Mouse (Mus musculus) neural tube, embryonic 13.5 days (tissue): ENCODE data around the gene Pacrg. TPM values are rescaled to one million over a fixed set of nuclear protein-coding genes. Genes with fewer than 3 reads are reported as not detected.

ENCODE experiments used
- ATAC-seq: fragments of 200-750 bp; cut with Nextera tagmentation; 2 replicates; pipeline ENCODE4 v1.8.0; 2017; ENCODE audit warnings: low read depth, mild to moderate bottlenecking, moderate TSS enrichment, moderate library complexity
- H3K27ac ChIP-seq: fragments of 300-500 bp; sonication (generic); replicated peaks from 2 replicates; pipeline ENCODE4 v1.5.1; 2015; ENCODE audit warnings: moderate library complexity, mild to moderate bottlenecking, inconsistent platforms
- H3K27me3 ChIP-seq: fragments of 300-500 bp; sonication (generic); 2 replicates; pipeline ENCODE4 v1.6.1; 2015; ENCODE audit warnings: mild to moderate bottlenecking, inconsistent platforms
- H3K36me3 ChIP-seq: fragments of 300-500 bp; sonication (generic); 2 replicates; pipeline ENCODE4 v1.6.1; 2015; ENCODE audit warnings: mild to moderate bottlenecking, inconsistent platforms
- H3K4me1 ChIP-seq: fragments of 300-500 bp; sonication (generic); replicated peaks from 2 replicates; pipeline ENCODE4 v1.6.1; 2015; ENCODE audit warnings: inconsistent platforms
- H3K4me2 ChIP-seq: fragments of 300-500 bp; sonication (generic); 2 replicates; pipeline ENCODE4 v1.6.1; 2015; ENCODE audit warnings: inconsistent platforms, mild to moderate bottlenecking, moderate library complexity
- H3K4me3 ChIP-seq: fragments of 300-500 bp; sonication (generic); 2 replicates; pipeline ENCODE4 v1.5.1; 2015; ENCODE audit warnings: mild to moderate bottlenecking, inconsistent platforms
- H3K9ac ChIP-seq: fragments of 300-500 bp; sonication (generic); 2 replicates; pipeline ENCODE4 v1.6.1; 2015; ENCODE audit warnings: moderate library complexity, mild to moderate bottlenecking, inconsistent platforms
- H3K9me3 ChIP-seq: fragments of 300-500 bp; sonication (generic); 2 replicates; pipeline ENCODE4 v1.6.1; 2016; ENCODE audit warnings: inconsistent platforms
- WGBS: fragments of 180-500 bp; shearing (Covaris S2); methylation state at CpG from one replicate; pipeline ENCODE4 v1.1.7; 2015; 5-methylcytosine and 5-hydroxymethylcytosine counted together
- polyA plus RNA-seq: library from polyadenylated mRNA; unstranded; fragments of >200 nt; fragmentation: Nextera tagmentation; extraction: Ambion mirVana; gene quantifications from 2 replicates; pipeline ENCODE4 v1.2.1, GENCODE M21; 2015

The Pacrg gene
- polyA plus RNA-seq = 11.5 and 14.2 TPM in 2 replicates

DNA sequence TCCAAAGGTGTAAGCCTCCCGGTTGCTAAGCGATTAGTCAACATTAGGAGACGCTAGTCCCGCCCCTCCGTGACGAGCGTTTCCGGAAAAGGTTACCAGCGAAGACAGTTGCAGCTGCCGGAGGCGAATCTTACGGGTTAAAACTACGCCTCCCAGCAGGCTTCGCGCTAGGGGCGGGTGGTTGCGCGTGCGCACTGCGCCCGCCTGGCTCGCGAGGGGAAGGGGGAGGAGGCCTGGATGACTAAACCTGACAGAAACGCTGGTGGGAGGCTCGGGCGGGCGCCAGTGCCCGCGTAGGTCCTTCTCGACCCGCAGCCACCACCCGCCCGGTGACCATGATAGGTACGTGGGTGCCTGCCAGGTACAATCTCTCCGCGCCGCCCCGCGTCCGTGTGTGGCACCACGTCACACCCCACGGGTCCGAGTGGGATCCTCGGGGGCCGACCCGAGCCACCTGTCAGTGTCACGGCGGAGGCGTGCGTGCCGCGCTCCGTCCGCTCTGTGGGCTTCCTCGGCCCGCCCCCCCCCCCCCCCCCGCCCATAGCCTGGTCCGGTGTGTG, at the start of gene Pacrg, which contains the start of gene Prkn:
TSS of gene Pacrg (minus strand) at position 164 of the 560 bp plus-strand sequence.
TSS of gene Prkn (plus strand) at position 237 of the 560 bp plus-strand sequence.
- Histone ChIP-seq H3K4me1 (peaks cover 12% of the 10 kb centered on the region), H3K9me3 (no peaks in the 10 kb centered on the region), H3K4me3 (peak within 1 kb of the TSS; percentile 69), H3K9ac (peak within 1 kb of the TSS; percentile 83), H3K36me3 (no peaks in the 10 kb centered on the region), H3K27me3 (no peaks in the 10 kb centered on the region), H3K27ac (peak within 1 kb of the TSS; percentile 86), H3K4me2 (peak within 1 kb of the TSS; percentile 72)
- under 1% methylated on average over 54 of the region's 58 CpGs for WGBS
- ATAC-seq = peak; percentile 97

DNA sequence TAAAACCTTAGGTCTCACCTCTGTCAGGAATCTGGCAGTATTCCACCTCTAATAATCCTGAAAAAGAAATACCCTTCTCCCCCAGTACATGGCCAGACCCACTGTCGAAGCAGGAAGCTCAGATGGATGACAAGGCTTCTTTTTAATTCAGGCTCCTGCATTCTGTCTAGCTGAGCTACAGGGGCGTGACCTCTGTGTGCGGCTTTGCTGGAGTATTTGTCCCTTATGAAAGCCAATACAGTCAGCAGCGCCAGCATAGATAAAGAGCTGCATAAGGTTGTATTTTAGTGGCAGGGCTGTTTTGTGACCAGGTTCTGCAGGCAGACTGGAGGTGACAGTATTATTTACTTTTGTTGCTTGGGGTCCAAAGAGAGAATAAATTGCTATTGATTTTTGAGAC, 47.8 kb upstream of the Pacrg start:
- Histone ChIP-seq H3K4me1 (peaks cover 6% of the 10 kb centered on the region), H3K4me2 (no peak overlapping the region), H3K9me3 (no peaks in the 10 kb centered on the region), H3K9ac (no peak overlapping the region), H3K36me3 (no peaks in the 10 kb centered on the region), H3K27me3 (no peaks in the 10 kb centered on the region), H3K27ac (no peak overlapping the region), H3K4me3 (no peak overlapping the region)
- 22% methylated on average over 4 of the region's 4 CpGs for WGBS
- no peak for ATAC-seq

- H3K36me3 ChIP-seq = no peaks in the 10 kb centered on the region
- no peaks in the 10 kb centered on the region for H3K9me3 ChIP-seq
- H3K4me3 ChIP-seq = no peak overlapping the region
- no peaks in the 10 kb centered on the region for H3K4me1 ChIP-seq
- no peak for ATAC-seq
- H3K27me3 ChIP-seq = no peaks in the 10 kb centered on the region
- 89% methylated on average over 1 of the region's 1 CpGs for WGBS
- no peak overlapping the region for H3K27ac ChIP-seq
- no peak overlapping the region for H3K9ac ChIP-seq
- no peak overlapping the region for H3K4me2 ChIP-seq
Observed at GRCm38 (mm10) chr17:10882260-10882659, 42.1 kb upstream of the Pacrg start.

- no peaks in the 10 kb centered on the region for H3K36me3 ChIP-seq
- no peaks in the 10 kb centered on the region for H3K4me1 ChIP-seq
- H3K4me2 ChIP-seq = no peak overlapping the region
- ATAC-seq = no peak
- no peak overlapping the region for H3K4me3 ChIP-seq
- H3K27me3 ChIP-seq = no peaks in the 10 kb centered on the region
- no peak overlapping the region for H3K27ac ChIP-seq
- no peaks in the 10 kb centered on the region for H3K9me3 ChIP-seq
- no peak overlapping the region for H3K9ac ChIP-seq
- 82% methylated on average over 5 of the region's 5 CpGs for WGBS
Observed at GRCm38 (mm10) chr17:10878986-10879385, 38.9 kb upstream of the Pacrg start.

- no peaks in the 10 kb centered on the region for H3K9me3 ChIP-seq
- H3K4me3 ChIP-seq = no peak overlapping the region
- H3K36me3 ChIP-seq = no peaks in the 10 kb centered on the region
- H3K27me3 ChIP-seq = no peaks in the 10 kb centered on the region
- H3K9ac ChIP-seq = no peak overlapping the region
- H3K4me1 ChIP-seq = peaks cover 5% of the 10 kb centered on the region; the same call in 1 of the 2 replicates
- no peak for ATAC-seq
- WGBS = 84% methylated on average over 7 of the region's 7 CpGs
- no peak overlapping the region for H3K27ac ChIP-seq
- H3K4me2 ChIP-seq = no peak overlapping the region
Observed at GRCm38 (mm10) chr17:10874208-10875187, 34.4 kb upstream of the Pacrg start.

DNA sequence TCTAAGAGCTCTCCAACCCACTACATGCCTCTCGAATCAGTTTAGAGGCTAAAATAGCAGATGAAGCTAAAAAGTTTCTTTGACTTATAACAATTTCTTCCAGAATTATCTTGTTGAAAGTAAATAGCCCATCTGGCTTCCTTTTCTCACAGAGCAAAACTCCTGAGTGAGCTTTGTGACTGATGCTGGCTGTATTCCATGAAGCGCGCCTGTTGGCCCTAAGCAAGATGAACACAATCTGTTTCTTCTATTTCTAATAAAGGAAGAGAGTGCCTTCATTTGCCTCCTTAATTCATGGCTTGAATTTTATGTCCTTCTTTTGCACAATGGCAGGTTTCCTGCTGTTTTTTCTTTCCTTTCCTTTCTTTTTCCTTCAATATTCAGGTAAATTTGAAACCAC, 14.1 kb upstream of the Pacrg start:
- Histone ChIP-seq H3K4me3 (no peak overlapping the region), H3K9ac (no peak overlapping the region), H3K4me1 (no peaks in the 10 kb centered on the region), H3K4me2 (no peak overlapping the region), H3K27me3 (no peaks in the 10 kb centered on the region), H3K9me3 (no peaks in the 10 kb centered on the region), H3K36me3 (no peaks in the 10 kb centered on the region), H3K27ac (no peak overlapping the region)
- ATAC-seq = no peak
- WGBS = 73% methylated on average over 3 of the region's 3 CpGs

GRCm38 (mm10) chr17:10840731-10841201, 655 bp upstream of the Pacrg start:
- Histone ChIP-seq H3K4me1 (peaks cover 12% of the 10 kb centered on the region), H3K4me2 (peak overlapping the region; percentile 72), H3K9me3 (no peaks in the 10 kb centered on the region), H3K27me3 (no peaks in the 10 kb centered on the region), H3K4me3 (peak overlapping the region; percentile 69), H3K9ac (peak overlapping the region; percentile 83), H3K36me3 (no peaks in the 10 kb centered on the region), H3K27ac (peak overlapping the region; percentile 86; the same call in 1 of the 2 replicates)
- WGBS = 2% methylated on average over 20 of the region's 20 CpGs
- ATAC-seq = peak; percentile 53

- Histone ChIP-seq H3K36me3 (no peaks in the 10 kb centered on the region), H3K4me2 (no peak overlapping the region), H3K27me3 (no peaks in the 10 kb centered on the region), H3K27ac (no peak overlapping the region), H3K4me1 (no peaks in the 10 kb centered on the region), H3K9ac (no peak overlapping the region), H3K9me3 (no peaks in the 10 kb centered on the region), H3K4me3 (no peak overlapping the region)
- WGBS = 88% methylated on average over 4 of the region's 4 CpGs
- no peak for ATAC-seq
Observed at GRCm38 (mm10) chr17:10818971-10819370, 21.1 kb downstream of the Pacrg start.

GRCm38 (mm10) chr17:10808571-10808970, 31.5 kb downstream of the Pacrg start:
- H3K27me3 ChIP-seq = no peaks in the 10 kb centered on the region
- no peak overlapping the region for H3K9ac ChIP-seq
- H3K4me1 ChIP-seq = peaks cover 8% of the 10 kb centered on the region; the same call in 1 of the 2 replicates
- ATAC-seq = no peak
- no peaks in the 10 kb centered on the region for H3K36me3 ChIP-seq
- WGBS = 70% methylated on average over 2 of the region's 2 CpGs
- no peaks in the 10 kb centered on the region for H3K9me3 ChIP-seq
- H3K27ac ChIP-seq = no peak overlapping the region
- no peak overlapping the region for H3K4me3 ChIP-seq
- no peak overlapping the region for H3K4me2 ChIP-seq

DNA sequence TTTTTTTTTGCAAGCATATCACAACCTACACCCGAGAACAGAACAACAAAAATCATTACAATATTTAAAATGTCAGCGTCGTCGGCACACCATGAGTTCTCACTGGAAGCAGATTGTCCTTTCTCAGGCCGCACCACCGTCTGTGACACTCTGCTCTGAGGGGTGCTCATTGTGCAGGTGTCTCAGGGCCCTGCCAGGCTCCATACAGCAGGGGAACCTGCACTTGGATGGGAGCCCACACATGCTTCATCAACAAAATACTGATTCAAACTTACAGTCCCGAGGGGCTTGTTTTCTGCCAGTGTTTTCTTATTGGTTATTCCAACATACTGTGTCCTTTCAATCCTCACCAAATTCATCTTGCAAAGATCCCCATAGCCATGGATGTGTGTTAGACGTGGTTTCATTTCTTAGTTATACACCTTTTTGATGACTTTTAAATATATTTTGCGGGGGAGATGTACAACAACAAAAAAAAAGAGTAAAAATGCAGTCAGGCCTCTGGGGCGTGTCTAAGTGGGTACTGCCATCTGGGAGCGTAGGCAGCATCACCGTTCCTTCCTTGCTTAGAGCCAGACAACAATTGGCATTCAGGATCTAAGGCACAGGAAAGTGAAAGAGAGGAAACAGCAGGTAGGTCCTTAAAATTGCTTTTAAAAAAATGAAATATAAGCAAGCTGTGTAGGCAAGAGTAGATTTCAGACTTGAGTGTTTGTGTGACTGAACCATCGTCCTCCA, 32.7 kb downstream of the Pacrg start:
- no peak overlapping the region for H3K9ac ChIP-seq
- H3K27ac ChIP-seq = no peak overlapping the region
- 71% methylated on average over 13 of the region's 13 CpGs for WGBS
- peaks cover 8% of the 10 kb centered on the region; the same call in 1 of the 2 replicates for H3K4me1 ChIP-seq
- H3K9me3 ChIP-seq = no peaks in the 10 kb centered on the region
- no peak for ATAC-seq
- no peaks in the 10 kb centered on the region for H3K36me3 ChIP-seq
- no peak overlapping the region for H3K4me2 ChIP-seq
- H3K27me3 ChIP-seq = no peaks in the 10 kb centered on the region
- H3K4me3 ChIP-seq = no peak overlapping the region

DNA sequence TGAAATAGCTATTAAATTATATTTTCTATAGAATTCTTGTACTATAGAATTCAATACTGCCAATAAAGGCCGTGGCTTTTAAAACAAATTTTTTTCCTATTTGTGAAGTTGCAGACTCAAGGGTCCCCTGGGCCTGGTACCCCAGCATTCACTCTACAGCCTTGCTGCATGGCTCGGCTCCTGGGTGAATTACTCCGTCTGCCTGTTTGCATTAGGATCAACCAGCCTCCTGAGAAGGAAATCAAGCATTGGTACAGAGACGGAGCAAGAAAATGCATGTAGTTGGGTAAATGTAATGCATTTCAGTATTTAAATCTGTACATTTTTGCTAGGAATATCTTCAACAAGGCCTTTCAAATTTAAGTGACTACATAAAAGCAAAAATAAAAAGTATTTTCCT, 33.4 kb downstream of the Pacrg start:
- no peak for ATAC-seq

More for the DNA sequence above, 33.4 kb downstream of the Pacrg start:
- peaks cover 8% of the 10 kb centered on the region; the same call in 1 of the 2 replicates for H3K4me1 ChIP-seq
- H3K4me3 ChIP-seq = no peak overlapping the region
- no peak overlapping the region for H3K27ac ChIP-seq
- H3K27me3 ChIP-seq = no peaks in the 10 kb centered on the region
- H3K9me3 ChIP-seq = no peaks in the 10 kb centered on the region
- H3K9ac ChIP-seq = no peak overlapping the region
- no peak overlapping the region for H3K4me2 ChIP-seq
- 75% methylated on average over 4 of the region's 4 CpGs for WGBS
- H3K36me3 ChIP-seq = no peaks in the 10 kb centered on the region
